Mouse (Mus musculus) cerebellum, adult 2 months (tissue): ENCODE results near the gene Mast1. TPM values are rescaled to one million over a fixed set of nuclear protein-coding genes. Genes with fewer than 3 reads are reported as not detected.

Experiments
- DNase-seq, 2 experiments: peaks; one replicate each; pipeline ENCODE4 v3.0.0; 2021
- H3K27ac ChIP-seq: fragments of 200-500 bp; 2 replicates; pipeline ENCODE4 v1.5.1; 2012; ENCODE audit warnings: low read length, control low read depth, inconsistent platforms; ENCODE audit not compliant: insufficient read depth
- H3K27me3 ChIP-seq: fragments of 200-500 bp; 2 replicates; pipeline ENCODE4 v1.6.1; 2012; ENCODE audit warnings: inconsistent platforms, mild to moderate bottlenecking, low read length, moderate library complexity; ENCODE audit not compliant: control insufficient read depth, insufficient read depth
- H3K4me1 ChIP-seq: fragments of 200-500 bp; 2 replicates; pipeline ENCODE4 v1.6.1; 2011; ENCODE audit warnings: low read length; ENCODE audit not compliant: control insufficient read depth, insufficient read depth
- H3K4me3 ChIP-seq: fragments of 200-500 bp; replicated peaks from 2 replicates; pipeline ENCODE3; 2011; ENCODE audit warnings: mild to moderate bottlenecking, low read depth, low read length, control low read depth; ENCODE audit not compliant: insufficient read depth
- CTCF ChIP-seq: fragments of 200-500 bp; IDR thresholded peaks from 2 replicates; pipeline ENCODE4 v1.5.1; 2011; ENCODE audit warnings: low read depth, mild to moderate bottlenecking, control low read depth, low read length, moderate library complexity, borderline replicate concordance; ENCODE audit not compliant: insufficient read depth
- POLR2A ChIP-seq: fragments of 200-500 bp; IDR thresholded peaks from 2 replicates; pipeline ENCODE4 v1.6.1; 2011; ENCODE audit warnings: low read length, control low read depth, borderline replicate concordance; ENCODE audit not compliant: insufficient read depth
- WGBS: fragments of 180-500 bp; shearing (Covaris S2); methylation state at CpG from one replicate; pipeline ENCODE4 v1.1.7; 2018; 5-methylcytosine and 5-hydroxymethylcytosine counted together
- polyA plus RNA-seq: library from polyadenylated mRNA; depleted of rRNA; stranded (reverse); fragments of >200 nt; gene quantifications from 2 replicates; pipeline ENCODE4 v1.2.3, GENCODE M21; 2012; rRNA removed

Gene Mast1
- 115 and 129 TPM in 2 replicates for polyA plus RNA-seq

DNA sequence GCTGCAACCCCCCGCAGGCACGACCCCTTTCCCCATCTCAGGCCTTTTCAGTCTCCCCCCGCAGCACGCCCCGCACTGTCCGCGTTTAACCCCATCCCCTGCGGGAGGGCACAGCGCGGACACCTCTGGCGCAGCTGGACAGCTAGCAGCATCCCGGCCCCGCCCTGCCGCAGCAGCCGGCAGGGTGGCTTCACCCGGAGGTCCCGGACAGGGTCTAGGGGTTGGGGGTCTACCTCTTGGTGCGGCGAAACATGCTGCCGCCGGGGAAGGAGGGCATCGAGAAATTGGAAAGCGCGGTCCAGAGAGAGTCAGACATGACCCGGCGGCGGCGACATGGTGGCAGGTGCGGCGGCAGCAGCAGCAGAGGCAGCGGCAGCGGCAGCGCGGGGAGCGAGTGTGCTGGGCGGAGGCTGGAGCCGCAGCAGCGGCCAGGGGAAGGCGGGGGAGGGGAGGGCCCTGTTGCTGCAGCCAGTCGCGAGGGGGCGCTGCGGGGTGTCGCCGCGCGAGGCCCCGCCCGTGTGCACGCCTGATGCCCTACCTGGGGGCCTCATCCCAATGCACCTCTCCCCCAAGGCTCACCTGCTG lies at the start of gene Mast1:
TSS of gene Mast1 (minus strand) at position 398 of the 585 bp plus-strand sequence.
- peak within 1 kb of the TSS; percentile 93 for H3K27ac ChIP-seq
- peaks cover 17% of the 10 kb centered on the region for H3K4me1 ChIP-seq
- H3K4me3 ChIP-seq: peak within 1 kb of the TSS; percentile 95
- H3K27me3 ChIP-seq: no peaks in the 10 kb centered on the region
- peak; percentile 87 for DNase-seq
- under 1% methylated on average over 49 of the region's 50 CpGs for WGBS
- TF ChIP-seq POLR2A: peak; percentile 52
- TF ChIP-seq CTCF: peak; percentile 64

DNA sequence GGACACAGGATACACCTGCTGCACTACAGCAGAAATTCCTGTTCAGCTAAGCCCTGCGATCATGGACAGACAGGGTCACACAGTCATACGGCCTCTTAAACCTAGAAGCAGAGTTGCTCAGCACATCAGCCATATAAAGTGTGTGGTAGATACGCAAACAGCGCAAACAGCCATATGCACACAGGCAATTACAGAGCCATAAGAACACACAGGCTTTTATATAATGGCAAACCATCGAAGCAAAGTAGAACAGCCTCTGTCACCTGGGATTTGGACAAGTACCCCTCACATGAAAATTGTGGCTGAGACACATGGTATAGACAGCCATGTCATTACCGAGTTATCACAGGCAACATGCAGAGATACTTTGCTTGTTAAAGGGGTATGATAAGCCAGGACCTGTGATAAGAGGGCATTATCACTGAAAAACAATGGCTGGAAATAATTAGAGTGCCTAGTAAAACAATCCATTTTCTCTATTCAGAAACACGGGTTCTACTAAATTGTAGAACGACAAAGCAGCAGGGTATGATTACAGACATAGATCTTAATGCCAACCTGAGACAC lies 49.3 kb upstream of the Mast1 start:
- TF ChIP-seq CTCF (no peak), POLR2A (no peak)
- H3K4me3 ChIP-seq: peak overlapping the region; percentile 59
- 31% methylated on average over 8 of the region's 8 CpGs for WGBS
- no peak for DNase-seq
- H3K4me1 ChIP-seq: peaks cover 5% of the 10 kb centered on the region; the same call in 1 of the 2 replicates
- peak overlapping the region; percentile 67 for H3K27ac ChIP-seq
- H3K27me3 ChIP-seq: no peaks in the 10 kb centered on the region

DNA sequence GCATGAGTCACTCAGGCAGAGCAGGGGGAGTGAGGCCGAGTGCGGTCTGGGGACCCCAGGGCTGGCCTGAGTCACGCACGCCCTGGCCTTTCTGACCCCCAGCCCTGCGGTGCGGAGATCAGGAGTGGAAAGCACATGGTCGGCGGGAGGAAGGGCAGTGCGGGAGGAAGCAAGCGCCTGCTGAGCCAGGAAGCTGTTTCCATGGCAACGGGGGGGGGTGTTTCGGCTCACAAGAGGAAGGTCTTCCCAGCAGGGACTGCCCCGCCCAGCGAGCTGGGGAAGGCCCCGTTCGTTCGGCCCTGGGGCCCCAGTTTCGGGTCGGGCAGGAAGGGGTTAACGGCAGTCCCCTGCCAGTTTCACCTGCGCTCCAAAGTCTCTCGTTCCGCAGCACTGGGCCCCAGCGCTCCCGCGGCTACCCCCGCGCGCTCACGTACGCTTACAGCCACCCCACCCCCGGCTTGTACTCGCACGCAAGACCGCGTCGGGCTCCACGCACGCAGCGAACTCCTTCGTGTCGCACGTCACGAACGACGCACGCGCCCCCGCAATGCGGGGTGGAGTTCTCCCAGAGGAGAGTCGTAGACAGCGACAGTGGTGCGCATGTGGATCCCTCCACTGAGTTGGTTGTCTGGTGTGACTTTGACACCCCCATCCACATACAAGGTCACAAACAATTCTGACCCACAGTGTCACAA lies 48.7 kb upstream of the Mast1 start:
- Histone ChIP-seq H3K27ac (peak overlapping the region; percentile 67), H3K4me3 (peak overlapping the region; percentile 59), H3K4me1 (peaks cover 7% of the 10 kb centered on the region), H3K27me3 (no peaks in the 10 kb centered on the region)
- under 1% methylated on average over 53 of the region's 53 CpGs for WGBS
- DNase-seq: peak; percentile 94
- no peak for TF ChIP-seq CTCF
- peak; percentile 97 for TF ChIP-seq POLR2A

DNA sequence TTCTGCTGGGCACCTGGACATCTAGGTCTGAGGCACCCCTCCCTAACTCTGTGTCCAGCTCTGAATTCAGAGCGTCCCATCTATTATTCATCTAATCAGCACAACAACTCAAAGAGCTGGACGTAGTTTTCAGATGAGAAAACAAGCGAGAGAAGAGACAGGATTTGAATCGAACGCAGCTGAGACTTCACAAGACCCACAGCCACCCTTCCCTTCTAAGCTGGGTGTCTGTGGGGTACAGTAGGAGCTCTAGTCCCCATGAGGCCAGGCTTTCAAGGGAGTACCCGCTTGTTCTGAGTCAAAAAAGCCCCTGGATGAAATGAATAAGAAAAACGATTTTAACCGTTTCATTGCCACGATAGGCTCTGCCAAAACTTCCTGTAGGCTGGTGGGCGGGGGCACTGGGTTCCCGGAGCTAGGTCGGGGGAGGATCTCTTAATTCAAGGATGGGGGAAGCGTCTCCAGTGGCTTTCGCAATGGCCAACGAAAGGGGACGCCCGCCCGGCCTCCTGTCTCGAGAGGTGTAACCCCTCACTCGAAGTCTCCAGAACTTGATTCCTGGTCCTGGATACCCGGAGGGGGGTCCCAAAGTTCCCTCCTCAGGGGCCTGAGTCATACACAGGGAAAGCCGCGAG lies 48.0 kb upstream of the Mast1 start:
- peak overlapping the region; percentile 59 for H3K4me3 ChIP-seq
- WGBS: 4% methylated on average over 23 of the region's 23 CpGs
- no peak for DNase-seq
- peaks cover 5% of the 10 kb centered on the region for H3K4me1 ChIP-seq
- peak overlapping the region; percentile 43 for H3K27ac ChIP-seq
- no peaks in the 10 kb centered on the region for H3K27me3 ChIP-seq
- TF ChIP-seq POLR2A: no peak
- no peak for TF ChIP-seq CTCF

DNA sequence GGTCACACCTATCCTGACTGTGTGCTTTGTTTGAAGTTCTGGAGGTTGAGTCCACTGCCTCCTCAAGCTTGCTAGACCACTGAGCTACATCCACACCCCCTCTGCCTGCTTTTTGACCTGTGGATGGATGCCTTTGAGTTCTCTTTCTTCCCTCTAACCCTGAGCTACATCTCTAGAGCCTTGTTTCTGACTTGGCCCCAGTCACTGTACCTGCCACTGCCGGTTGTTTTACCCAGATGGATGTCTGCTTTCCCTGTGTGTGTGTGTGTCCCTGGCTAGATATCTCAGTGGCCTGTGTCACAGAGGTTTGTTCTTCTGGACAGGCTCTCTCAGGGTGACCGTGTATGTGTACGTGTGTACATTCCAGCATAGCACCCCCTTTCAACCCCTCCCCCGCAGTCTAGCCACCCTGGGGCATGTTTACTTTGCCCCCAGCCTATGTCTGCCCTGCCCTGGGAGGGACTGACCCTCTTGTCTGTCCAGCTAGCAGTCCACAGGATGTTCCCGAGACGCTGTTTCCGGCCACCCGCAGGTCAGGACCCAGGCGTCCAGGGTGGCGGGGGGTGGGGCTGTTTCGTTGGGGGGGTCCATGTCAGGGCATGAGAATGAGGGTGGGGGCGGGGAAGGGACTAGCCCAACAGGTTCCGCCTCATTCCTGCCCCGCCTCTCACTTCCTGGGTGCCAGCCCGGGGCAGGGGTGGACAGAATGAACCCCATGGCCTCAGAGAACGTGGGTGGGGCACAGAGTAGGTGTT lies 47.3 kb upstream of the Mast1 start:
- no peak for TF ChIP-seq POLR2A
- TF ChIP-seq CTCF: no peak
- Histone ChIP-seq H3K4me1 (peaks cover 5% of the 10 kb centered on the region), H3K27ac (no peak overlapping the region), H3K4me3 (no peak overlapping the region), H3K27me3 (no peaks in the 10 kb centered on the region)
- DNase-seq: no peak
- 27% methylated on average over 16 of the region's 16 CpGs for WGBS

DNA sequence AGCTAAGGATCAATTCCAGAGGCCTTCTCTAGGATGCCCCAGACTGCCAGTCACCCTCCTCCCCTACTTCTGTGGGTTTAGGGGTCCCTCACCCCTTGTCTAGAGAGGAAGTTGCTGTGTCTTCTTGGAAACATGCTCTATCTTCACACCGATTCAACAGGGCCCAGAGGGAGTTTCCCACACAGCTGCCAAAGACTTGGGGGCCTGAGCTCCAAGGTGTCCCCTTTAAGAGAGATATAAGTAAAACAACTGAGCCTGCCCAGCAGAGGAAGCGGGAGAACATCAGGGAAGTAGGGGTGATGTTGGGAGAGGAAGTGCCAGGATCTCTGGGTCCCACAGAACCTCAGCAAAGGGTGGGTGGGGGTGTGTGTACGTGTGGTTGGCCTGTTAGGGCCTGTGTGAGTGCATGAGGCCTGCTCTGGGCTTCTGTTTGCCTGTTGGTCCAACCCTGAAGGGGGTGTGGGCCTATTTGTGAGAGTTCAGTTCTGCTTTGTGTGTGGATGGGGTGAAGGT lies 45.4 kb upstream of the Mast1 start:
- no peak for DNase-seq
- no peak for TF ChIP-seq CTCF
- no peak for TF ChIP-seq POLR2A
- WGBS: 69% methylated on average over 3 of the region's 3 CpGs
- no peaks in the 10 kb centered on the region for H3K27me3 ChIP-seq
- peaks cover 5% of the 10 kb centered on the region for H3K4me1 ChIP-seq
- no peak overlapping the region for H3K4me3 ChIP-seq
- no peak overlapping the region for H3K27ac ChIP-seq

DNA sequence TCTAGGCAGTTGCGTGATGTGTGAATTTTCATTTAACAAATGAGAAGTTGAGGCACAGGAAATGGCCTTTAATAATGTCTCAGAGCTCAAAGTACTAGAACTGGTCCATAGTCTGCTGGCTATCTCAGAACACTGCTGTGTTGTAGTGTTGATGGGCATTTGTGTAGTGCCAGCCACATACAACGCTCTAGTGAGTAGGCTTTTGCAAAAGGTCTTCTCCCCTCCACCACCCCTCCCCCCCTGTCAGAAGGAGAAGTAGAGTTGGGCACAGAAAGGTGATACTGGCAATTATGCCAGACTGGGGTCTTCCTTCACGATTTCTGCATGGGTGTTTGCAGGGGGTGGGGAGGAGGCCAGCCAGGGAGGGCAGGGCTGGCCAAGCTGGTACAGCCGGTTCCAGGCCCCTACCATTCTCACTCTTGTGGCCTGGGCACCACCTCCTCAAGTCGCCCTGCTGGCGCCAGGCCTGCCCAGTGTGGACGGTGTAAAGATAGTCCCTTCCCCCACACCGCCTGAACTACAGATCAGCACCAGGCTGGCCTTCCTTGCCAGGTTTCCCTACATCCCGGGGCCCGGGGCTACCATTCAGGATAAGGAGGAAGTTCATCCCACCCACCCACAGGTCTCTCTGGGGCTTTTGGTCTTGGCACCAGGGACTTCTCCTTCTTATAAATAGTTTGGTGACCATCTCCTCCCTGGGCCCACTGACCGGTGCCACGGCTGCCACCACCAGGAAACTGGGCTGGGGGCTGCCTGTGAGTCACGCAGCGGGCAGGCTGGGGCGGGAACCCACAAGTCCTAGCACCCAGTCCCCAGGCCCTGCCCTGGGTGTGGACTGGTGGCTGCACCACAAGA lies 44.7 kb upstream of the Mast1 start:
- H3K4me1 ChIP-seq: peaks cover 5% of the 10 kb centered on the region
- 61% methylated on average over 15 of the region's 15 CpGs for WGBS

More for the DNA sequence above, 44.7 kb upstream of the Mast1 start:
- no peaks in the 10 kb centered on the region for H3K27me3 ChIP-seq
- DNase-seq: peak in 1 of 2 experiments; percentile 14
- H3K4me3 ChIP-seq: no peak overlapping the region
- TF ChIP-seq POLR2A: no peak
- TF ChIP-seq CTCF: no peak
- H3K27ac ChIP-seq: no peak overlapping the region
